Mouse (Mus musculus) heart, adult 9 months (tissue): ENCODE measurements around the gene Rab11b.

Experiments
- DNase-seq, 2 experiments: peaks; one replicate each; pipeline ENCODE4 v3.0.0; 2022; ENCODE audit warnings: low spot score in 2 of 2

The Rab11b gene

GRCm38 (mm10) chr17:33760255-33761165 is at the start of gene Rab11b:
Gene Rab11b (minus strand): TSS chr17:33760530.
- DNase-seq: peak; percentile 100

GRCm38 (mm10) chr17:33808192-33808591 is 47.9 kb upstream of the Rab11b start:
- DNase-seq: no peak

GRCm38 (mm10) chr17:33807181-33807888 is 47.0 kb upstream of the Rab11b start:
- DNase-seq: no peak

GRCm38 (mm10) chr17:33804745-33805144 is 44.4 kb upstream of the Rab11b start:
- no peak for DNase-seq

GRCm38 (mm10) chr17:33804205-33804604 is 43.9 kb upstream of the Rab11b start:
- DNase-seq: no peak

- DNase-seq: no peak
Measured at GRCm38 (mm10) chr17:33802221-33802620, 41.9 kb upstream of the Rab11b start.

- DNase-seq: no peak
Measured at GRCm38 (mm10) chr17:33799277-33799676, 38.9 kb upstream of the Rab11b start.

GRCm38 (mm10) chr17:33798306-33798705 is 38.0 kb upstream of the Rab11b start:
- DNase-seq: no peak

- DNase-seq: peak in 1 of 2 experiments; percentile 30
Measured at GRCm38 (mm10) chr17:33788732-33789131, 28.4 kb upstream of the Rab11b start.

- DNase-seq: no peak
Measured at GRCm38 (mm10) chr17:33786375-33786774, 26.0 kb upstream of the Rab11b start.

GRCm38 (mm10) chr17:33784939-33785338 is 24.6 kb upstream of the Rab11b start:
- DNase-seq: no peak

GRCm38 (mm10) chr17:33783408-33783807 is 23.1 kb upstream of the Rab11b start:
- peak; percentile 73 to 83 for DNase-seq

- peak in 1 of 2 experiments; percentile 10 for DNase-seq
Measured at GRCm38 (mm10) chr17:33782067-33782466, 21.7 kb upstream of the Rab11b start.

- peak; percentile 88 to 89 for DNase-seq
Measured at GRCm38 (mm10) chr17:33781124-33781977, 21.0 kb upstream of the Rab11b start, which contains the start of gene Angptl4. Gene Angptl4 (minus strand): TSS chr17:33781830.

- DNase-seq: peak; percentile 25 to 30
Measured at GRCm38 (mm10) chr17:33780431-33780830, 20.1 kb upstream of the Rab11b start.

GRCm38 (mm10) chr17:33779967-33780295 is 19.6 kb upstream of the Rab11b start:
- no peak for DNase-seq

GRCm38 (mm10) chr17:33779271-33779966 is 19.1 kb upstream of the Rab11b start:
- peak; percentile 97 to 98 for DNase-seq

- no peak for DNase-seq
Measured at GRCm38 (mm10) chr17:33775287-33775686, 15.0 kb upstream of the Rab11b start.

GRCm38 (mm10) chr17:33774573-33775155 is 14.3 kb upstream of the Rab11b start:
- DNase-seq: no peak

- no peak for DNase-seq
Measured at GRCm38 (mm10) chr17:33773871-33774572, 13.7 kb upstream of the Rab11b start.
